Mouse (Mus musculus): ENCODE measurements at regions not wholly inside any gene's neighbourhood (a gene's known extent, or its start where the extent isn't known, plus 50 kb on each side); places are given as distances from the start of the nearest gene placed in this dataset.

DNA sequence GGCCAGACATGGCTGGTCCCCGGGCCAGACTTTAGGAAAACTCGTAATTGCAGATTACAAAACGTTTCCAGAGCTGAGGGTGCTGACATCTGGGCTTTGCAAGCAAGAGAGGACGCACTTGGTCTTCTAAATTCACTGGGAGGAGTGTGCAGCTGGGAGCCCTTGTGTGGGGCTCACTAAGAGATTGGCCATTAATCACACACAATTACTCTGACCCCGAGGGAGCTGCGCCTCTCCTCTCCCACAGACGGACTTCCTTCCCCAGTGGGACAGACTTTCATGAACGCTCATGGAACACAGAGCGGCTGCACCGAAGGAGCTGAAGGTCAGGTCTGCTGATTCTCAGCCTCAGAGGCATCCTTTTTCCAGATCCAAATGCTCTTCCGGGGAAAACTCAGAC is 407.2 kb downstream of the Med13l start:
- no peak for DNase-seq (ENCODE audit: low read depth, low spot score)

DNA sequence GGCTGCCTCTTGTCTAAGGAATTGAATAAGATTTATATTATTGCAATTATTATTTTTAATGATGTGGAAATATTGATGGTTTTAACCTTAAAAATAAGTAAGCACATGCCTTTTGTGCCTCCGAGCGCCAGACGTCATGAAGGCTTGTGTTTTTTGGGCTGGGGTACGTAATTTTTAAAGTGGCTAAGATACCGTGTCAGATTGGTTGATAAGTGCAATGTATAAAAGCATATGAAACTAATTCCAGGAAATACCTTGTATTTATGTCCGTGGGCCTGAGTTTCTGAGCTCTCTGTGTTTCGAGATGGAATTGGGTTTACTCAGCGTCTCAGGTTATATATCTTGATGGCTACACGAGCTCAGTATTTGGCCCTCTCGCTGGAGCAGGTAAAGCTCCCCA is 414.7 kb downstream of the Med13l start:
- DNase-seq (ENCODE audit: low read depth, low spot score), result no peak

GRCm38 (mm10) chr5:118978921-118979630 is 418.6 kb downstream of the Med13l start:
- no peak for DNase-seq (ENCODE audit: low read depth, low spot score)

- no peak for DNase-seq (ENCODE audit: low read depth, low spot score)
Measured at GRCm38 (mm10) chr5:118981046-118981445, 420.6 kb downstream of the Med13l start.

- DNase-seq (ENCODE audit: low read depth, low spot score), result no peak
Measured at GRCm38 (mm10) chr5:118984251-118984650, 423.8 kb downstream of the Med13l start.

- no peak for DNase-seq (ENCODE audit: low read depth, low spot score)
Measured at GRCm38 (mm10) chr5:118984797-118985408, 424.4 kb downstream of the Med13l start.

DNA sequence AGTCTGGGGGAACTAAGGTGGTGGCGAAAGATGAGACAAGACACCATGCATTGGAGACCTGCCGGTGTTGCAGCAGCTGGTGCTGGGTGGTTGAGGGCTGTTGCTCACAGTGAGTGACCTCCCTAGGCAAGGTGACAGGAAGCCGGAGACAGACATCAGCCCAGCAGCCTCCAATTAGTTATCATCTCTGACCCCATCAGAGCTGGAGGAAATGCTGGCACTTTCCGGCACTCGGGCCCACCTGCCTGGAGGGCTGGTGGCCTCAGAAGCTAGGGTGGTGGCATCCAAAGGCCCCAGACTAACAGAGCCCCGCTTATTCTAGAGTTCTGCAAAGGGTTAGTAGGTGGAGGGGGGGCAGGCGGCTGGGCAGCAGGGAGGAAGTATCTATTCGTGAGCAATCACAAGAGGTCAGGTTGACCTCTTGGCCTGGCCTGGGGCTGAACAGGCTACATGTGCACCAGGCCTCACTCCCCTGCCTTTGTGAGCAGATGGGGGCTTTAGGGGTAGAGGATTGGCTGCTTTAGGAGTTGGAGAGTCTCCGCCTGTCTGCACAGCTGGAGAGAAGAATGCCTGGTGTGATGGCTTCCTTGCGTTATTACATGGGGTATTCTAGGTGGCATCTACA is 427.0 kb downstream of the Med13l start:
- DNase-seq (ENCODE audit: low read depth, low spot score), result no peak

DNA sequence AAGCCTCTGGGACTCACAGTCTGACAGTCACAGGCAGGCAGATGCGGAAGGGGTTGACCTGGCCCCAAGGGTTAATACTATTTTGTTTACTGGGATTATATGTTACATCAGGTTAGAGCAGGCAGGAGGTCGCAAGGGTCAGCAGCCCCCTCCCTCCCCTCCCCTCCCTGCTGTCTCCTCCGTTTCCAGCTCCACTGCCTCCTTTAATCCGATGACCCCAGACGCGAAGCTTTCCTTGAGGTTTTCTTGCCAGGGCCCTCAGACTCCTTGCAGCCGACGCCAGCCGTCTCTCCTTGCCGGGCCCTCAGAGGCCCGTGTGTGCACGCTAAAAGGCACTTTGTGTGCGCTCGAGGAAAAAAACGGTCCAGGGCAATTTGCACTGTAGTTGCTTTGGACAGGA is 438.6 kb downstream of the Med13l start:
- DNase-seq (ENCODE audit: low read depth, low spot score), result no peak

DNA sequence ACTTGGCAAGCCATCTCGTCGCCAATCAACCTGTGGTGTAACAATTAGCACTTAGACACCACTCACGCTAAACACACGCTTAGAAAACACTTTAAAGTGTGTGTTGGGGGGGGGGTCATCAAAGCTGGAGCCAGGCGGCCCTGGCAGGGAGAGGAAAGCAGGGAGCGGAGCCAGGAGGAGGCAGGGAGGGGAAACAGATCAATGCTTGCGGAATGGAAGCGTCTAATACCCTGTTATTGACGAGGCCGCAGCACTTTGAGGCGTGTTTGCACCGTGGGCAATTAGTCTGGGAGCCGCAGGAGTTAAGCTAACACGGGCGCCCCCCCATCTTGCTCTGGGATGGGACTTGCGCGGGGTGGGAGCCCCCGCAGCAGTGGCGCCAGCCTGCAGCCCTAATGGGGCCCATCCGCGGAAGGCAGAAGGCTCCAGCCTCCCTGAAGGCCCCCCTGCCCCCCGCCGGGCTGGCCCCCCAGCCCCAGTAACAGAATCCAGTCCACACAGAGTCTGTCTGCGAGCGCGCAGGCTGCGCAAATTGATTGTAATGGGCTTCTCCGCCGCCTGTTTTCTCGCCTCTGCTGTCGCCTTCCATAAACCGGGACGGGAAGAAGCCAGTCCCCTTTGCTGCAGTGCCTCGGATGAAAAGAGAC is 445.5 kb downstream of the Med13l start:
- DNase-seq (ENCODE audit: low read depth, low spot score), result no peak

DNA sequence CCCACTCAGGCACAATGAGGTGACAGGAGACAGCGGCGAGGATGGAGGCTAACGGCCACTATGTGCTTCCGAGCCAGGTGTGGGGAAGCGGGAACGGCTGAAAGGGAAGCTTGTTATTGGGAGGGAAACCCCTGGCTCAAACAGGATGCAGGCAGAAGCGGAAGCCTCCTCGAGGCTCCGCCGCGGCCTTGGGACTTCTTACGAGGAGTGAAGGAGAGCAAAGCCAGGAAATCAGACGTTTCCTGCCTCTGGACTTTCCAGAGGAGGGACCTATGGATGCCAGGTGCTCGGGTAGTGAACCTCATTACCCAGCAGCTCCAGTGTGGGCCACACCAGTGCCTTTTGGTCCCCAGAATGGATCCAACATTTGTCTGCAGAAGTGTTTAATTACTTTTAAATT is 449.6 kb downstream of the Med13l start:
- DNase-seq (ENCODE audit: low read depth, low spot score), result no peak

GRCm38 (mm10) chr5:119015181-119015580 is 454.7 kb downstream of the Med13l start:
- no peak for DNase-seq (ENCODE audit: low read depth, low spot score)

DNA sequence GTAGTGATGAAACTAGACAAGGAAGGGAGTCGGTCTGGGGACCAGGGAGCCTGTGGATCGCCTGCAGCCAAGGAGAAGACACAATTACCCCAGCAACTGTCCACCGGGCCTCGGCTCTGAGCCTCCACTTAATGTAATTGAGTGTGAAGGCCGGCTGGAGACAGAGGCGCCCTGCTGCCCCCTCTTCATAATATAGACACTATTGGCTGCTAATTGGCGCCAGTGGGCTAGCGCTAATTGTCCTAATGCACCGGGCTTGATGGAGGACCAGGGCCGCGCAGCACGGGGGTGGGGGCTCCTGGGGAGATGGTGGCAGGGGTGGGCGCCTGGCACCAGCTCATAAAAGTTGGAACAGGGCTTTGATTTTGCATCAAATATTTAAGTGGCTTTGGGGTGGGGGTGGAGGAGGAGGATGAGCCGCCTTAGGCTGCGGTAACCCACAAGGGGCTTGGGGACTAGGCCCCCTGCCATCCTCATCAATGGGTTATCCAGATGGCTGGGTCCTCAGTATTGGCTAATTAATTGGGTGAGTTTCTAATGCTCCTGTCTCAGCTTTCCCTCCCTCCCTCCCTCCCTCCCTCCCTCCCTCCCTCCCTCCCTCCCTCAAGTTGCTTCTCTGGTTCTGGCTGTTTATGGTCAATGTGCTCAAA is 455.3 kb downstream of the Med13l start:
- no peak for DNase-seq (ENCODE audit: low read depth, low spot score)

- no peak for DNase-seq (ENCODE audit: low read depth, low spot score)
Measured at GRCm38 (mm10) chr5:119016420-119016819, 455.9 kb downstream of the Med13l start.

DNA sequence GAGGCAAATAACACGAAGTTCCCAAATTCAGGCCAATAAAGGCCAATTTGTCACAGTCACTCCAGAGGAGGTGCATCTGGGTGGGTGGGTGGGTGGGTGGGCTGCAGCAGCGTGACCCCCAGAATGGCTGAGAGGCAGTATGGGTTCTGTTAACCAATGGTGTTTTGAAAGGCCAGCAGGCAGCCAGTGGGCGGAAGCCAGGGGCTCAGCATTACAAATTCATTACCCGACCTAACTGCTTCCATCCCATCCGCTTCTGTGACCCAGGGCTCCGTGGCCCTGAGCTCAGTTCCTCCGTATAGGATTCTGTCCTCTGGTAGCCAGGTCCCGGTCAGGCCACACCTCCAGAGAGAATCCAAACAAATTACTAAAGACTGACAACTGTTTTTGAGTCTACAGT is 463.5 kb downstream of the Med13l start:
- DNase-seq (ENCODE audit: low read depth, low spot score), result no peak

GRCm38 (mm10) chr5:119032051-119032450 is 471.6 kb downstream of the Med13l start:
- no peak for DNase-seq (ENCODE audit: low read depth, low spot score)

DNA sequence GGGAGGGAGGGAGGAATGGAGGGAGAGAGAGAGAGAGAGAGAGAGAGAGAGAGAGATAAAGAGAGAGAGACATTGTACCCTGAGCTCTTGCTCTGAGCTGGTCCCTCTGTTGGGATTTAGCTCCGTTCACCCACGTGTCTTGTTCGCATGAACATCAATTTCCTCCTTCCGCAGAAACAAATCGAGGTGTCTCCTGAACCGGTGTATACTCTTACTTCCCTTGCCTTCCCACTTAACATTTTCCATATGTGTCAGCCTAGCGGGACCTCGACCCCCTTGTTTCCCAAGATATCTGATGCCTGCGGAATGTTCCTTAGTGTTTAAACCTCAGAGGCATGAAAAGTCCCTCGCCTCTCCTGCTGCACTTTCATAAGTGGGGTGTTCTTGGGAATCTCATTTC is 484.1 kb downstream of the Med13l start:
- DNase-seq (ENCODE audit: low read depth, low spot score), result no peak

DNA sequence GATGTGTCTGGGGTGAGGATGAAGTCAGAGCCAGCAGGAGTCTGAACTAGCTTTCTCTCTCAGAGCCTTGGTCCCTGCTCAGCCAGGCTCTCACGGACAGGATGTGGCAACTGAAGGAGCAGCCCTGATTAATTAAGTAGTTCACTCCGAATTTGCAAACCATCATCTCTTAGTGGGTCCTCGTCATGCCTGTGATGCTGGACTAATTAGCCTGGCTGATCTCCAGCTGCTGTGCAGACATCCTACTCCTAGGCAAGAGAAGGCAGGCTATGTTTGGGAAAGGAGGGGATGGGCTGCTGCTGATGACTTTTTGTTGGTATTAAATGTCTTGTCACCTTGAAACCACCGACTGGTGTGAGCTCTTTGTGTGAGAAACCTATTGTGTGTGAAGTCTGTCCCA is 487.1 kb downstream of the Med13l start:
- no peak for DNase-seq (ENCODE audit: low read depth, low spot score)

DNA sequence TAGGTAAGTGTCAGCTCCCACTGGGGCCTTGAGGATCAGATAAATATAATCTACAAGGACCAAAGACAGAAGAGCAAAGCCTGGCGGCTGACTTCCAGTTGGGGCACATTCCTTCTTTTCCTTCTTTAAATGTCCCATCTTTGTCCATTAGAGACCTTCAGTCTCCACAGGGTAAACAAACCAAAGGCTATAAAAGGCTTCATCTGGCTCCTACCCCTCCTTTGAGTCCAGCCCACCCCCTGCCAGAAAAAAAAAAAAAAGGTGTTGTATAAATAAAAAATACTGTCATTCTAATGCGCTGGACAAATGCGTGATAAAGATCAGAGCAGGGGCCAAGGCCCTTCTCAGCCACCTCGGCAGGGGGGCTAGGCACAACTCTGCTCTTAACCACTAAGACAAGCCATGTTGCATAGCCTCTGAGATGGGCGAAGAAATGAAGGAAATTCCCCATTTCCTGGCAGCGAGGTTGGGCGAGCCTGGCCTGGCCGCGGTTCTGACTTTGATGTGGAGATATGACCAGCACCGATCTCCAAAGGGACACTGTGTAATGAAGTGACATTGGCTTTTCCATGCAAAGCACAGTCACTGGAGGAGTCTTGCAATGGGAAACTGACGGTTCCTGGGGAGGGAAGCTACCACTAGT is 492.0 kb downstream of the Med13l start:
- DNase-seq (ENCODE audit: low read depth, low spot score), result no peak

GRCm38 (mm10) chr5:119053738-119054137 is 493.3 kb downstream of the Med13l start:
- DNase-seq (ENCODE audit: low read depth, low spot score), result peak; percentile 16

DNA sequence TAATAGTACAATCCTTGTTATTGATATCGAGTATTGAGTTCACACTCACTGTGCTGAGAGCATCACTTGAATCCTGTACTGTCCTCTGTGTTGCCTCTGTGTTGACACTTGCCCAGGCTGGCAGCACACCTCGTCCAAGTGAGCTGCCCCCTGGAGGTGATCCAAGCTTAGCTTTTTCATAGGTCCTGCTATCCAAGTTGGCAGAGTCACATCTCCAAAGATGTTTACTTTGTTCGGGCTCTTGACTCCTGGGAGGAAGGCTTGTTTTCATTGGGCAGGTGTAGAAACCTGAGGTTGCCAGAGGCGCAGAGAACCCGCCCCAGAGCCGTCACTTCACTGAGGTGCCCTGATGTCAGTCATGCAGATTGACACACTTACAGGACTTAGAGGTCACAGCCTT is 493.9 kb downstream of the Med13l start:
- DNase-seq (ENCODE audit: low read depth, low spot score), result no peak

- peak; percentile 73 for DNase-seq (ENCODE audit: low read depth, low spot score)
Measured at GRCm38 (mm10) chr5:119055430-119055829, 495.0 kb downstream of the Med13l start.

DNA sequence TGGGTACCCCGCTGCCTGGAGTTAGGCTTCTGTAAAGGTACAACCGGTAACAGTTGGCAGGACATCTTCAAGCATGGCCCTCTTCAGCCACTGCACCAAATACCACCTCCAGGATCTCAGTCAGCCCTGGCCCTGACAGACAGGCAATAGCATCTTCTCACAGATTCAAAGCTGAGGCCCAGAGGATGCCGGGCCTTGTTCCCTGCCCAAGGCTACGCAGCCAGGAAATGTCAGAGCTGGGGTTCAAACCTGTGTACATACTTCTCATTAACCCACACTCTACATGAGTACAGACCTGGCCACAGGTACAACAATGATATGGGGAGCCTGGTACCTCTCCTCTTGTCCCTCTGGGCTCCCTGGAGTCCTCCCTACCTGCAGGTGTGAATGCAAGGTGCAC is 497.3 kb downstream of the Med13l start:
- DNase-seq (ENCODE audit: low read depth, low spot score), result no peak

Data from WW6 (cell line).